Mouse (Mus musculus) spleen, adult 2 months (tissue): Measurements from ENCODE around the gene Rps6kc1.

Source experiments
- CTCF ChIP-seq: fragments of 200-500 bp; IDR thresholded peaks from 2 replicates; pipeline ENCODE4 v1.5.1; 2011; ENCODE audit warnings: mild to moderate bottlenecking, inconsistent platforms; ENCODE audit not compliant: insufficient read depth, insufficient read length, insufficient replicate concordance; ENCODE audit errors: extremely low read depth
- POLR2A ChIP-seq: fragments of 200-500 bp; IDR thresholded peaks from 2 replicates; pipeline ENCODE4 v1.6.1; 2011; ENCODE audit warnings: low read depth, low read length, inconsistent platforms

GRCm38 (mm10) chr1:190953009-190953408 is 41.4 kb upstream of the Rps6kc1 start:
- TF ChIP-seq CTCF (no peak), POLR2A (no peak)
